Mouse (Mus musculus) heart, postnatal 0 days (tissue): ENCODE results near the gene Aoc3.

ENCODE experiments used
- CTCF ChIP-seq: IDR thresholded peaks from 2 replicates; pipeline ENCODE4 v1.5.1; 2016; ENCODE audit warnings: antibody characterized with exemption, control low read depth, low read depth
- EP300 ChIP-seq: IDR thresholded peaks from 2 replicates; pipeline ENCODE4 v1.6.1; 2016; ENCODE audit warnings: antibody characterized with exemption, low read depth

DNA sequence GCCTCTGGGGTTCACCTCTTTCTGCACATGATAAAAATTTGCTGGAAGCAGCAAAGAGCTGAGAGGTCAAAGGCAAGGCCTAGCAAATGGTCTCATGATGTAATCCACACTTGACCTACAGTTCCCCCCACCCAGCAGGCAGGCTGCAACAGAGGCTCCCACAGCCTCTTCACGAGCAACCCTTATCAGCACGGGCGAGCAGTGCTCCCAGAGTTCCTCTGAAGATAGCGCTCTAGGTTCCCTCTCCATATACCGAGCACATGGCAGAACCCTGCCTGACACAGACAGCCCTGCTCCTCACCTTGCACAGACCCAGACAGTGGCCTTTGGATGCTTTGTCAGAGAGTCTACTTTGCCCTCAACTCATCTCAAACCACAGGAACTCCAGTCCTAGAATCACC is 34.1 kb downstream of the Aoc3 start:
- TF ChIP-seq CTCF (no peak), EP300 (no peak)
